Mouse (Mus musculus): ENCODE results near the gene Gm1123.
A peak's percentile ranks its signal among the peaks of the same experiment; 100 is the strongest.

Gm1123 gene

GRCm38 (mm10) chr9:99001326-99001725, 34.2 kb downstream of the Gm1123 start:
- DNase-seq (ENCODE audit: low spot score), result no peak

- DNase-seq (ENCODE audit: low spot score), result no peak
These were observed 35.6 kb downstream of the Gm1123 start for GRCm38 (mm10) chr9:98999881-99000339.

- DNase-seq (ENCODE audit: low spot score), result no peak
These were observed 41.4 kb downstream of the Gm1123 start for GRCm38 (mm10) chr9:98994103-98994502.

DNA sequence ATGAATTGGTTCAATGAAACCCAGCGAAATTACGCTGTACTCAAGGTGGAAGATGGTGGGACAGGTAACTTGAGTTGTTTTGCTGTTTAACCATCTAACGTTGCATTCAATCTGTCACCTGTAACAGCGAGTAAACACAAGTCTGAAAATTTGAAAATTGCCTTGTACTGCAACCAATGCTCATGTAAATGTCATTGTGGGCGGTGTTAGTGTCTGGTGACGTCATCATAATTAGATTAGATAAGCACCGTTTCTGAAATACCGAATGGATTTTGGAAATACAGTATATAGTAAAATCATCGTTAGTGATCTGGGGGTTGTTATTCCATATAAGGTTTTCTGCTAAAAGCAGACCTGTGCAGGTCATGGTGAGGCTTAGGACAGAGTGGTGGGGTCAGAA, 48.4 kb downstream of the Gm1123 start:
- no peak for DNase-seq (ENCODE audit: low spot score)

GRCm38 (mm10) chr9:98986476-98987096, 48.9 kb downstream of the Gm1123 start:
- no peak for DNase-seq (ENCODE audit: low spot score)

- peak; percentile 100 for DNase-seq (ENCODE audit: low spot score)
These were observed 49.6 kb downstream of the Gm1123 start, which contains the start of gene Faim for GRCm38 (mm10) chr9:98985800-98986475. Gene Faim, plus strand, starts transcription at chr9:98986373.

- DNase-seq (ENCODE audit: low spot score), result peak; percentile 88
These were observed 55.8 kb downstream of the Gm1123 start for GRCm38 (mm10) chr9:98979431-98980416.

GRCm38 (mm10) chr9:98976520-98976919, 59.0 kb downstream of the Gm1123 start:
- DNase-seq (ENCODE audit: low spot score), result no peak

DNA sequence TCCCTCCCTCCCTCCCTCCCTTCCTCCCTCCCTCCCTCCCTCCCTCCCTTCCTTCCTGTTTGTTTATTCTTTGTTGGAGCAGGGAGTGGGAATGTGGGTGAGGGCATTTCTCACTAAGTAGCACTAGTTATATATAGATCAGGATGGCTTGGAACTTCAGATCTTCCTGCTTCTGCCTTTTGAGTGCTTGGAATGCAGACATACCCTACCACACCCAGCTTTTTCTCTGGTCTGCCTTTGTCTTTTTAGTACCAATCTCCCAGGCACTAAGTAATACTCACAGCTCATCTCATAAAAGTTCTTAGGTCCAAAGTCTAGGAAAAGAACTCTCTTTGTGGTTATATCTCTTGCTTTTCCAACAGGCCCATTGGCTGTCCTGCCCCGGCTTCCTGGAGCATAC, 59.4 kb downstream of the Gm1123 start:
- no peak for DNase-seq (ENCODE audit: low spot score)

- no peak for DNase-seq (ENCODE audit: low spot score)
These were observed 60.6 kb downstream of the Gm1123 start for GRCm38 (mm10) chr9:98974898-98975297.

DNA sequence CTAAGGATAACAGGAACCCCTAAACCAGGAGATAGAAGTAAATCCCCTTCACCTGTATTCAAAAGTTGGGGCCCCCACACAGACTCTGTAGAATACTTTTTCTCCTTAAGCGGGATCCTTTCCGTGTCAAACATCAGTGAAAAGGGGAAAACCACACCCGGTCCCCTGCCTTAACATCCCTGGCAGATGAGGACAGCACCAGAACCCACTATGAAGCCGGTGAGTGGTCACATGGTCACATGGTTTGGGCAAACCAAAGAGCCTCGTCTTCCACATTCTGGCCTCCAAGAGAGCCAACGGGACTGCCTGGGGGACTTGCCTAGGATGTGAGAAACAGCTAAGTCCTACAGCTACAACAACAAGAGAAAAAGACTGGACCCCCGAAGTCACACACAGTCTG, 62.0 kb downstream of the Gm1123 start:
- DNase-seq (ENCODE audit: low spot score), result no peak

DNA sequence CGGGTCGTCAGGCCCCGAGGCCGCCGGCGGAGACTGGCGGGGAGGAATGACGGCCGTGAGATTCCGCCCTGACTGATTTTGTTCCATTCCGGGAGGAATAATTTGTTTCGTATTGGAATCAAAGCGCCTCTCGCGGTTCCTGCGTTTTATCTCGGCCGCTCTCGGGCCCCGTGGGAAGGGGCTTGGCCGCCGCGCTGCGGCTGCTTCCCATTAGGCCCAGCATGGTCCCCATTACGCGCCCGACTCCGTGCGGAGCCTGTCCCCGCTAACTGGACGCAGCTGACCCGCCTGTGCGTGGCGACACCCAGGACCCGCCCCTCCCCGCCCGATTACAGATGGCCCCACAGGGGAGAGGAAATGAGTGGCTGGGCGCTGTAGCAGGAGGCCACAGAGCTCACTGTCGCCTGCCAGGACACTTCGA, 62.4 kb downstream of the Gm1123 start:
- no peak for DNase-seq (ENCODE audit: low spot score)

DNA sequence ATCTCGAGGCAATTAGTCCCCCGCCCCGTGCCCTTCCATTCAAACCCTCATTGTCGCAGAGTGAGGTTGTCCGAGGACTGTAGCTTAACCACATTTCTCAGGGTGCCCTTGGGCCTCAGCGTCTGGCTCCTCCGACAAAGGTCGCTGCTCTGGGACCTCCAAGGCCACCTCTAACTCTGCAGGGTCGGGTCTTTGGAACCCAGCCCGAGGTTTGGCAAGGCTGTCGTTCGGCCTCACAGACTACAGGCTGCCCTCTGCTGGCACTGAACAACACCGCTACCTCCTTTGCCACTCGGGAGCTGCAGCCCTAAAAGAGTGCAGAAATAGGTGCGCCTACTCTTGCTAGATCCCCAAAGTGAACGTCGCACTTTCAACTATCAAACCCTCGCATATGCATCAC, 70.4 kb downstream of the Gm1123 start:
- no peak for DNase-seq (ENCODE audit: low spot score)

DNA sequence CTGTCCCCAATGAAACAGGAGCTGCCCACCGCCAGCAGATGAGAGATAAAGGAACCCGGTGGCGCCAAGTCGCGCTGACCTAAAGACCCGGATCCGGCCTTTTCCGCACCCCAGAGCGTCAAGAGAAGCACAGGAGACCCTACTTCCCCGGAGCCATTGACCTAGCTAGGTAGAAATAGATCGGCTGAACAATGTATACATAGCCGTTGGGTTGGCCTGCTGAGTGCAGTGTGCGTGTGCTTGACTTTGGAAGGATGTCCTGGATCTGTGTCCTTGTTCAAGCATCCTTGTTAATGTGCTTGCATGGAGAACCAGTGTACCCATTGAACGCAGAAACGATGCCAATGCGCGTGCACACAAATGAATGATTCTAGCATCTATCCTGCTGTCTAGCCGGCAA, 71.9 kb downstream of the Gm1123 start:
- no peak for DNase-seq (ENCODE audit: low spot score)

- DNase-seq (ENCODE audit: low spot score), result no peak
These were observed 72.9 kb downstream of the Gm1123 start for GRCm38 (mm10) chr9:98962478-98963142.

- DNase-seq (ENCODE audit: low spot score), result no peak
These were observed 73.7 kb downstream of the Gm1123 start for GRCm38 (mm10) chr9:98961591-98962477.

DNA sequence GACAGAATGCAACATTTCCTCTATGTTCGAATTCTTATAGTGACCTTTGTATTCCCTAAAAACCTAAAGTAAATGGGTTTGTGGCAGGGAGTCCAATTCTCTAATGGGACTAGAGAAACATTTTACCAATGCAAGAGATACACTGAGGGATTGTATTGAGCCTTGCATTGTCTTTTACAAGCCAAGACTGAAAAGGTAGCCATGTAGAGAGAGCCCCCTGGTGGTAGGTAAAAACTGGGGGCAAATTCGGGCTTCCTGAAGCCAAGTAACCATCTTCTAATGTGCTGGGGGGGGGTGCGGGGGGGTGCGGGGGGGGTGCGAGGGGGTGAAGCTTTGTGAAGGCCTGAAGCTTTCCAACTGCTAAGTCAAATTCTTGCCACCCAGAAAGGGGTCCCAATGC, 75.2 kb downstream of the Gm1123 start:
- no peak for DNase-seq (ENCODE audit: low spot score)

GRCm38 (mm10) chr9:98959851-98960250, 75.7 kb downstream of the Gm1123 start:
- DNase-seq (ENCODE audit: low spot score), result no peak

DNA sequence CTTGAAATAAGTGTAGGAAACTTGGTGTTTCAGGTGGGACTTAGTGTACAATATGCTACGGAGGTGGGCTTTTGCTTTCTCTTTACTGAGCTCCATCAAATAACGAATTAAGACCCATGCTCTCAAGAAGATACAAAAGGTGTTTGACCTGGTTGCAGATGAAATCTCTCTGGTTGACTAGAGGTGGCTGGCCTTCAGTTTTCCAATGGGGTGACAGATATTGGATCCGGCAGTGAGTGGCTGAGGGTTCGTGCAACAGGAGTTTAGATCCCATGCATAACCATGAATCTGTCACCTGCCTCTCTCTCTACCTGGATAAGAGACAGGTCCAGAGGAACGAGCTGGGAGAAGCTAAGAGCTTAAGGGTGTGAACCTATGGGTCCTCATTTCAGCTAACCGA, 76.9 kb downstream of the Gm1123 start:
- no peak for DNase-seq (ENCODE audit: low spot score)

DNA sequence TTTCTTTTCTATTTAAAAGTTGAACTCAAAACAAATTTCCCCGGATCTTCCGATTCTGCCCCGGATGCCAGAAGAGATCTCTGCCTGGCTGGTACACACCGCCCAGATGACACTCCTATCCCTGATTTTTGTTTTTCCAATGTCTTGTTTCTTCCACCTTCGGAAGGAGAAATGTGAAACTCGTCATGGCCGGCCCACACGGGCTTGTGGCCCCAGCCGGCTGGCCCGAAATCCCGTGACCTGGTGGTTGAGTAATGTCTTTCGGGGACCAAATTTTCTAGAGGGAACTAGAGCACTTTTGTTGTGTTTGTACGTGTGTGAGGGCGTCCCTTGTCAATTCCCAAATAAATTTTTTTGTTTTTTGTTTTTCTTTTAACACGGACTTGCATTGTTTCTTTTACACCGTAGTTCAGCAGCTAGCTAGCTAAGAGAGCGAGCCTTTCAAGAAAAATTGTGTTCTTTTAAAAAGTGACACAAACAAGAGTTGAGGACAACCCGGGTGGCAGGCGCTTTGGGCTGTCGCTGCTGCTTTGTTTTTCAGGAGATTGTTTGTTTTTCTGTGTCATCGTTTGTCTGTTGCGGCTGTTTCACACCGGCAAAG, 77.7 kb downstream of the Gm1123 start:
- no peak for DNase-seq (ENCODE audit: low spot score)
